Mouse (Mus musculus) Patski (cell line): ENCODE data around the gene Strn4. TPM values are rescaled to one million over a fixed set of nuclear protein-coding genes. Genes with fewer than 3 reads are reported as not detected.
A peak's percentile ranks its signal among the peaks of the same experiment; 100 is the strongest.

Source experiments
- ATAC-seq: fragments of 100-300 bp; one replicate; pipeline ENCODE4 v1.8.0; 2021
- CTCF ChIA-PET: fragments of 350-600 bp; sonication (Branson Sonifier 250); formaldehyde crosslinking; loops from one replicate; lab custom pipeline; 2022; ENCODE audit warnings: inconsistent platforms; lab: Charles Lee
- POLR2A ChIA-PET: fragments of 350-600 bp; sonication (Branson Sonifier 250); formaldehyde crosslinking; loops from one replicate; lab custom pipeline; 2022; ENCODE audit warnings: antibody characterized with exemption, inconsistent platforms; lab: Charles Lee
- DNase-seq: peaks from one replicate; pipeline ENCODE4 v3.0.0-alpha.2; 2011; ENCODE audit warnings: low read depth, low spot score
- H3K27me3 ChIP-seq: fragments of 371-371 bp; one replicate; pipeline ENCODE4 v1.5.1; 2021
- CTCF ChIP-seq: fragments of 100-300 bp; IDR thresholded peaks from one replicate; pipeline ENCODE4 v1.5.1; 2021
- in situ Hi-C: fragments of 300-500 bp; cut with MboI; formaldehyde crosslinking; loops from 3 replicates; pipeline ENCODE4 v1.11.1; 2018; ENCODE audit warnings: low pct_unique_long_range_greater_than_20kb, mixed read lengths
- polyA plus RNA-seq: library from polyadenylated mRNA; unstranded; gene quantifications from one replicate; pipeline ENCODE4 v1.2.3, GENCODE M21; 2021

Gene Strn4
- polyA plus RNA-seq, 1 experiment from 2014 or later, result 90.0 TPM

DNA sequence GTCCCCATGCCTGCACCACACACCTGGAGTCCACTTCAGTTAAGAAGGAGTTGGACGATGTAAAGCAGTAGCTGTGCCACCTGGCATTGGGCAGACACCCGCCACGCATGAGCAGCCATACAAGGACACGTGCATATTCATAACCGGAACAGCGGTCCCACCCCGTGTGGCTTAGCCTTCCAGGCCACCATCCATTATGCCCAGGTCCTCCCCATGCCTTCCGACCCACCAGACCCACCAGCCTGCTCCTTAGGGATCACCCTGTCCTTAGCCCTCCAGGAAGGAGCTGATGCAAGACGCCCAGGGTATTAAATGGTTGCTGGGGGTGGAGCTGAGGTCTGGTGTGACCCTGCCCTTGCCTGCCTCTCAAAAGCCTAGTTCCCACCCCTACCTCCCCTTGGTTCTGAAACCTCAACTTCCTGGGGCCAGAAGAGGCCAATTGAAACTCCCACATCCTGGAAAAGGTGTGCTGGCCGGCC lies 31.2 kb upstream of the Strn4 start:
- TF ChIP-seq CTCF, result no peak
- no peaks in the 10 kb centered on the region for H3K27me3 ChIP-seq
- DNase-seq, result no peak
- ChIA-PET POLR2A (interaction anchor here (0.6 kb wide), 1 partner anchor 737 kb away, joined by 5 read pairs; no protein-coding TSS in a partner anchor), CTCF (interaction anchor here (1.1 to 1.8 kb wide), 2 partner anchors 25 to 30 kb away, joined by 3 read pairs; no protein-coding TSS in a partner anchor)
- ATAC-seq, result peak; percentile 24
- in situ Hi-C loops, result no loop called here

DNA sequence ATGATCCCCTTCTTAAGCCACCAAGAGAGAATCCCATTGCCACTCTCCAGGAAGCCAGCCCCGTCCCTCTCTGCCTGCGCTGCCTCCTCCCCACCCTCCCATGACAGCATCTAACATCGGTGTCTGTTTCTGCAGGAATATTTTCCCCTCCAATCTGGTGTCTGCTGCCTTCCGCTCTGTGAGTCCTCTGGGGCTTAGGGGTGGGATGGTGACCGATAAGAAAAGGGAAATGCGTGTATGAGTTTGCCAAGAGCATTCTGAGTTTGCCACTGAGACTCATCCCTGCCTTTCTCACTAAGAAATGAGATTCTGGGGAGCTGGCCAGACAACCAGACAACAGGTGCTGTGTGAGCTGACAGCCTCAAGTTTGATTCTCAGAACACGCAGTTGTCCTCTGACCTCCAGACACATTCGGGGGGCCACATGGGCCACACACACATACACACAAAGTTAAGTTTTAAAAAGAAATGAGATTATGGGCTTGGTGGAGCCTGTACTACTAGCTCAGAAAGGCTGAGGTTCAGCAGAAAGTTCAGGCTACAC lies 30.1 kb upstream of the Strn4 start:
- ChIA-PET CTCF (interaction anchor here (1.1 to 1.4 kb wide), 2 partner anchors 16 to 28 kb away, joined by 3 to 4 read pairs; no protein-coding TSS in a partner anchor), POLR2A (no interaction called here)
- no peaks in the 10 kb centered on the region for H3K27me3 ChIP-seq
- no peak for TF ChIP-seq CTCF
- no peak for ATAC-seq
- no peak for DNase-seq
- in situ Hi-C loops, result no loop called here

DNA sequence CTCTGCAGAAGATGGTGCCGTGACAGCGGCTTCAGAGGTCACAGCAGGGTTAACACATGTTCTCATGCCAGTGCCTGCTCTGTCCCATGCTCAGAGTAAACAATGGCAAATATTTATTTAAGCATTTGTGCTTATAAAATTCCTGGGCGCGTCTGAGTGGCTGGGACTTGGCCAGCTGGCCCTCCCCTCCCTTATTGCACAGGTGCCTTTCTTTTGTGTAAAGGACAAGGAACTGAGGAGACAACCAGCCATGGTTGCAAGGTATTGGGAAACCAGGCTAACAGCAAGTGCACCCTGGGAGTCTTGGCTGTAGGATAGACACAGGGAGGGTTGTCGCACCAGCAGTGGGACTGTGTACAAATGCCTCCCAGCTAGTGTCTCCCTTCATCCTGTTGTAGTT lies 23.4 kb upstream of the Strn4 start:
- POLR2A ChIA-PET, result no interaction called here
- CTCF ChIA-PET, result interaction anchor here (1.0 kb wide), 2 partner anchors 17 to 46 kb away, joined by 3 to 4 read pairs; no protein-coding TSS in a partner anchor
- DNase-seq (no peak), ATAC-seq (no peak)
- H3K27me3 ChIP-seq, result no peaks in the 10 kb centered on the region
- TF ChIP-seq CTCF, result no peak
- in situ Hi-C loops, result no loop called here

DNA sequence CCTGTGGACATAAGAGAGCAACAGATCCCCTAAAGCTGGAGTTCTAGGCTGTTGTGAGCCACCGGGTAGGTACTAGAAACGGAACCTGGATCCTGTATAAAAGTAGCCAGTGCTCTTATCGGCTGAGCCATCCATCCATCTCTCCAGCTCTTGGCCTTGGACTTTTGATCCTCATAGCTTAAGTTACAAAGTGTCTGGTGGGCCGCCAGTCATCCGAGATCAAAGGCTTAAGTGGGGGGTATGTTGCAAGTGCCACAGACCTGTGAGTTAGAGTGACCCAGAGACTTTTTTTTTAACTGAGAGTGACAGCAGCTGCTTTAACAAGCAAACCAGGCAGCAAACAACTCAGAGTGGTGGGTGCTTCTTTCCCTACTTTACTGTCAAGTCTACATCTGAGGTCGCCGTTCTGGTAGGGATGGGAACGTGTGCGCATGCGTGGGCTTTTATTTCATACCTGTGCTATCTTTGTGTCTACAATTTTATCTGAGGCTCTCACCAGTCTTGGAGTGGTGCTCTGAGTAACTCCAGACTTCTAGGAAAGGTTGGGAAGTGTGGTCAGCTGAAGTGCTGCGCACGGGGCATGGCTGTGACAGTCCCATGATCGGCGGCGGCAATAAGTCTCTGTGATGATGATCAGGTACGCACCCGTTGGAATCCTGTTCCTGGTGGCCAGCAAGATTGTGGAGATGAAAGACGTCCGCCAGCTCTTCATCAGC lies 22.5 kb upstream of the Strn4 start:
- POLR2A ChIA-PET, result no interaction called here
- DNase-seq (no peak), ATAC-seq (no peak)
- TF ChIP-seq CTCF, result no peak
- no peaks in the 10 kb centered on the region for H3K27me3 ChIP-seq
- in situ Hi-C loops, result no loop called here
- CTCF ChIA-PET, result interaction anchor here (1.0 kb wide), 1 partner anchor 46 kb away, joined by 3 read pairs; no protein-coding TSS in a partner anchor

DNA sequence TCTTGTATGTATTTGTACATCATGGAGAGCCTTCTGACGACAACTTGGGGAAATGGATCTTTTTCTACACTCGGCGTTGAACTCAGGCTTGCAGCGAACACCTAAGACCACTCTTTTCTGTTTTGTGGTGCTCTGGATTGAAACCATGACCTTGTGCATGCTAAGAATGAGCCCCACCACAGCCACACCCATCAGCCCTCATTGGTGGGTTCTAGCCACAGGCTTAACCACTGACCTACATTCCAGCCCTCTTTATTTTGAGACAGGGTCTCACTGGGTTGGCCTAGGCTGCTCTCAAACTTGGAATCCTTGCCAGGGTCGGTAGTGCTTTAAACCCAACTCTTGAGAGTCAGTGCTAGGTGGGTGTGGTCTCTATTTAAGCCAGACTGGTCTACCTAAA lies 20.8 kb upstream of the Strn4 start:
- ChIA-PET CTCF (no interaction called here), POLR2A (interaction anchor here (1.0 kb wide), 1 partner anchor 12 kb away, joined by 3 read pairs; no protein-coding TSS in a partner anchor)
- no peak for TF ChIP-seq CTCF
- in situ Hi-C loops, result loop anchor here (5.0 kb wide), 1 partner anchor 48 kb away; no protein-coding TSS in a partner anchor
- DNase-seq, result no peak
- H3K27me3 ChIP-seq, result no peaks in the 10 kb centered on the region
- ATAC-seq, result no peak

DNA sequence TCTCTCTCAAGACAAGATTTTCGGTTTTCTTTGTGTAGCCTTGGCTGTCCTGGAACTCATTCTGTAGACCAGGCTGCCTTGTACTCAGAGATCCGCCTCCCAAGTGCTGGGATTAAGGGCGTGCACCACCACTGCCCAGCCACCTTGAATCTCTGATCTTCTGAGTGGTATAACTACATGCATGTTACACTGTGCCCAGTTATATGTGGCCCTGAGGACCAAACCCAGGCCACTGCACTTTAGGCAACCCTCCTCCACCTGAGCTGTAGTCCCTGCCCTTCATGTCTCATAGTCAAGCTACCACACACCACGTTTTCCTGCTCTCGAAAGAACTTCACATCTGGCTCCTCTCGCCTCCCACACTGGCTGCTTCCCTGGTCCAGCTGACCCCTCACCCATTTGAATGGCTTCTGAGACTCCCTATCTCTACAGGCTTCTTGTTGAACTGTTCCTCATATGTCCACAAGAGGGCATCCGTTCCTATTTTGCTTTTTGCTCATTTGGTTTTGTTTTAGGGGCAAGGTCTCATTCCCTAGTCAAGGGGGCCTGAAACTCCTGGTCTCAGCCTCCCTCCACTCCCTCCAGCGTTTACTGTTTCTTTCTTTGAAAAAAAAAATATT lies 11.2 kb upstream of the Strn4 start:
- ATAC-seq (no peak), DNase-seq (no peak)
- CTCF ChIA-PET, result no interaction called here
- POLR2A ChIA-PET, result no interaction called here
- no peaks in the 10 kb centered on the region for H3K27me3 ChIP-seq
- peak; percentile 61 for TF ChIP-seq CTCF
- in situ Hi-C loops, result no loop called here

DNA sequence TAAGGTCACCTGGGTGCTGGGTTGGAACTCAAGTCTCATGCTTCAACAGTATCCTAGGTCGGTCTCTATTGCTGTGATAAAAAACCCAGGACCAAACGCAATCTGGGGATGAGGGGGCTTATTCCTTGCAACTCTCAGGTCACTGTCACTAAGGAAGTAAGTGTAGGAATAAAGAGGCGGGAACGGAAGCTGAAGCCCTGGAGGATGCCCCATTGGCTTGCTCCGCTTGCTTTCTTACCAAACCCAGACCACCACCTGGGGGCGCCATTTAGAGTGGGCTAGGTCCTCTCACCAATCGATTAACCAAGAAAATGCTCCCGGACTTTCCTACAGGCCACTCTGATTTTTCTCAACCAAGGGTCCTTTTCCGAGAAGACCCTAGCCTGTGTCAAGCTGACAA lies 7.8 kb upstream of the Strn4 start:
- in situ Hi-C loops, result no loop called here
- ChIA-PET CTCF (no interaction called here), POLR2A (no interaction called here)

DNA sequence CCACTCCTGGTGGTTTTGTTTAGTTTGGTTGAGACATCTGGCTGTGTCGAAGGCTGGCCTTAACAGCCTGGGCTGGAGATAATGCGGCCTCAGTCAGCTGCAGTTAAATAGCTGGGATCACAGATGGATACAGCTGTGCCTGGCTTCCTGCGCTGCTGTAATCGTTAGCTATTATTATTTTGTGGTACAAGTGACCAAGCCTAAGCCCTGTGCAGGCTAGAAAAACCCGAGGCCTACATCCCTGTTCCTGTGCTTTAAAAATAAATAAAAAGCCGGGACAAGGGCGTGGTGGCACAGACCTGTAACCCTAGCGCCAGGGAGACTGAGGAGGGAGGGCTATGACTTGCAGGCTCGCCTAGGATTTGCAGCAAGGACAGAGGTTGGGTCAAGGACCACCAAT lies 7.0 kb upstream of the Strn4 start:
- no peak for ATAC-seq
- no peak for DNase-seq
- CTCF ChIA-PET, result interaction anchor here (1.6 kb wide), 1 partner anchor 17 kb away, joined by 4 read pairs; no protein-coding TSS in a partner anchor

More for the DNA sequence above, 7.8 kb upstream of the Strn4 start:
- ATAC-seq, result no peak
- no peak for DNase-seq
- no peak for TF ChIP-seq CTCF
- H3K27me3 ChIP-seq, result no peaks in the 10 kb centered on the region

DNA sequence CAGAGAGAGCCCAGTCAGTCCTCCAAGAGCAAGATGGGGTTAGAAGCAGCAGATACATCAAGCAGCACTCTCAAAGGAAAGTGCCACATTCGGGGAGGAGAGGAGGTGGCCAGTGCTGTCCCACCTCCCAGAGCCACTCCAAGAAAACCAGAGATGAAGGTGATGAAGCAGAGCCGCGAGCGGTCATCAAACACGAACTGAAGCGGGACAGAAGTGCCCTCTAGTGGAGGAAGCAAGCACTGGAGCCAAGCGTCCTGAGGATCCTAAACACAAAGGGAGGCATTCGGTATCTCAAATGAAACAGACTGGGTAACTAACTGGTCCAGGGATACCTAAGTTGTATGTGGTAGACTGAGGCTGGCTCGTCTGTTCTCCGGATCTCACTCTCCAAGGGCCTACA lies 6.0 kb upstream of the Strn4 start:
- DNase-seq (no peak), ATAC-seq (no peak)
- ChIA-PET CTCF (interaction anchor here (1.2 to 1.6 kb wide), 4 partner anchors 9 to 24 kb away, joined by 3 to 5 read pairs (median 4); no protein-coding TSS in a partner anchor), POLR2A (no interaction called here)
- no peaks in the 10 kb centered on the region for H3K27me3 ChIP-seq
- peak; percentile 93 for TF ChIP-seq CTCF
- in situ Hi-C loops, result no loop called here

More for the DNA sequence above, 7.0 kb upstream of the Strn4 start:
- POLR2A ChIA-PET, result no interaction called here
- in situ Hi-C loops, result no loop called here
- no peak for TF ChIP-seq CTCF
- no peaks in the 10 kb centered on the region for H3K27me3 ChIP-seq

DNA sequence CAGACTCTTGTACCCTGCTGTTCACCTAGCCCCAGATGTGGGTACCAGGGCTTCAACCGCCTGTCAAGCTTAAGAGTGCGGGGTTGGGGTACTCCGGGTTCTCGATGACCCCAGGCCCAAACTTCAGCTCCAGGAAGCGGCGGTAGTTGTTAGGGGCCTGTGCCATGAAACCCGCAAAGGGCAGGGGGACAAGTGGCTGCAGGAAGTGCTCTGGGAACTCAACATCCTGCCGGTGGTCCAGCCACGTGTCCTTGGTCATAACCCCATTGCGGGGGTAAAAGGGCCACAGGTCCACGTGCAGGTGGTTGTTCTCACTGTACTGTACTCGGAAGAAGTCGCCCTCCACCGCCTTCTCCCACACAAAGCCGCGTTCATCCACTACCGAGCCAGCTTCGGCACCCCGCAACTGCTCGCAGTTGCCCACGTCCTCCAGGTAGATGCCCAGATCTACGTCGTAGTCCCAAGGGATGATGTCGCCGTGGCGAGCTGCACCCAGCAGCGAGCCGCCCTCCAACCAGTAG lies 5.2 kb upstream of the Strn4 start:
- DNase-seq (no peak), ATAC-seq (peak; percentile 15)
- ChIA-PET POLR2A (no interaction called here), CTCF (interaction anchor here (1.3 kb wide), 2 partner anchors 20 to 24 kb away, joined by 3 read pairs; no protein-coding TSS in a partner anchor)
- TF ChIP-seq CTCF, result no peak
- no peaks in the 10 kb centered on the region for H3K27me3 ChIP-seq
- in situ Hi-C loops, result no loop called here
